Mouse (Mus musculus) limb, embryonic 15.5 days (tissue): Measurements from ENCODE around the gene Csad. TPM values are rescaled to one million over a fixed set of nuclear protein-coding genes. Genes with fewer than 3 reads are reported as not detected.
"Not testable (repeated sequence)": the region's sequence is repeated elsewhere in the genome, so short reads cannot be mapped to it uniquely, and the experiment has no call there.

ENCODE experiments used
- ATAC-seq: fragments of 200-750 bp; cut with Nextera tagmentation; 2 replicates; pipeline ENCODE4 v1.8.0; 2017; ENCODE audit warnings: low read depth, moderate TSS enrichment; ENCODE audit not compliant: insufficient number of reproducible peaks, low FRiP score, low TSS enrichment
- H3K27ac ChIP-seq: fragments of 300-500 bp; sonication (generic); 2 replicates; pipeline ENCODE4 v1.5.1; 2015; ENCODE audit warnings: moderate library complexity, mild to moderate bottlenecking, inconsistent platforms
- H3K27me3 ChIP-seq: fragments of 300-500 bp; sonication (generic); 2 replicates; pipeline ENCODE4 v1.6.1; 2015; ENCODE audit warnings: inconsistent platforms
- H3K36me3 ChIP-seq: fragments of 300-500 bp; sonication (generic); 2 replicates; pipeline ENCODE4 v1.6.1; 2015; ENCODE audit warnings: inconsistent platforms
- H3K4me1 ChIP-seq: fragments of 300-500 bp; sonication (generic); 2 replicates; pipeline ENCODE4 v1.6.1; 2015; ENCODE audit warnings: inconsistent platforms
- H3K4me2 ChIP-seq: fragments of 300-500 bp; sonication (generic); 2 replicates; pipeline ENCODE4 v1.6.1; 2015; ENCODE audit warnings: mild to moderate bottlenecking, inconsistent platforms
- H3K4me3 ChIP-seq: fragments of 300-500 bp; sonication (generic); 2 replicates; pipeline ENCODE4 v1.5.1; 2015; ENCODE audit warnings: mild to moderate bottlenecking, inconsistent platforms
- H3K9ac ChIP-seq: fragments of 300-500 bp; sonication (generic); 2 replicates; pipeline ENCODE4 v1.6.1; 2015; ENCODE audit warnings: inconsistent platforms
- H3K9me3 ChIP-seq: fragments of 300-500 bp; sonication (generic); 2 replicates; pipeline ENCODE4 v1.6.1; 2016; ENCODE audit warnings: inconsistent platforms
- WGBS: fragments of 180-500 bp; shearing (Covaris S2); methylation state at CpG from one replicate; pipeline ENCODE4 v1.1.7; 2015; 5-methylcytosine and 5-hydroxymethylcytosine counted together
- polyA plus RNA-seq: library from polyadenylated mRNA; unstranded; fragments of >200 nt; fragmentation: Nextera tagmentation; extraction: Ambion mirVana; gene quantifications from 2 replicates; pipeline ENCODE4 v1.2.1, GENCODE M21; 2015

The Csad gene
- polyA plus RNA-seq, 1 experiment from 2014 or later = 81.8 TPM

DNA sequence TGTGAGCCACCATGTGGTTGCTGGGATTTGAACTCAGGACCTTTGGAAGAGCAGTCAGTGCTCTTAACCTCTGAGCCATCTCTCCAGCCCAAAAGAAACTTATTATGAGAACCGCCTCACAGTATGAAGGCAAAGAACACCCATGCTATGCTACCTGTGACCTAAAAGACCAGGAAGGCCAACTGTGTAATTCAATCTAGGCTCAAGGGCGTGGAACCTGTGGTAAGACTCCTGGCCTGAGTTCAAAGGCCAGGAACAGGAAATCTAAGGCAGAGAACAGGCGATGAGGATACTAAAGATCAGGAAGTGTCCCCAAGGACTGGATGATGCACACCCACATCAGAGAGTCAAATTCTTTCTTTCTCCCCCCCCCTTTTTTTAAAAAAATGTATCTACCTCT lies 30.9 kb downstream of the Csad start:
- H3K27me3 ChIP-seq = no peaks in the 10 kb centered on the region
- H3K4me2 ChIP-seq = no peak overlapping the region
- H3K36me3 ChIP-seq = peaks cover 35% of the 10 kb centered on the region
- no peaks in the 10 kb centered on the region for H3K9me3 ChIP-seq
- H3K27ac ChIP-seq = no peak overlapping the region
- H3K9ac ChIP-seq = no peak overlapping the region
- peaks cover 6% of the 10 kb centered on the region; the same call in 1 of the 2 replicates for H3K4me1 ChIP-seq
- no peak for ATAC-seq
- no peak overlapping the region for H3K4me3 ChIP-seq
- 91% methylated on average over 3 of the region's 3 CpGs for WGBS

- ATAC-seq = no peak
- Histone ChIP-seq H3K27ac (no peak overlapping the region), H3K4me3 (no peak overlapping the region), H3K36me3 (peaks cover 9% of the 10 kb centered on the region), H3K9ac (no peak overlapping the region), H3K4me2 (no peak overlapping the region), H3K27me3 (no peaks in the 10 kb centered on the region), H3K9me3 (no peaks in the 10 kb centered on the region), H3K4me1 (peaks cover 29% of the 10 kb centered on the region)
- WGBS = 55% methylated on average over 2 of the region's 2 CpGs
Measured at GRCm38 (mm10) chr15:102169064-102169463, 35.5 kb downstream of the Csad start.

- peak; percentile 61; the same call in 1 of the 2 replicates for ATAC-seq
- Histone ChIP-seq H3K27me3 (no peaks in the 10 kb centered on the region), H3K4me3 (no peak overlapping the region), H3K36me3 (peaks cover 9% of the 10 kb centered on the region), H3K27ac (peak overlapping the region; percentile 74), H3K9me3 (no peaks in the 10 kb centered on the region), H3K4me1 (peaks cover 29% of the 10 kb centered on the region), H3K9ac (no peak overlapping the region), H3K4me2 (0 out of 2 replicates have a peak overlapping the region, but pooled peaks have one; percentile 4)
- WGBS = 19% methylated on average over 6 of the region's 6 CpGs
Measured at GRCm38 (mm10) chr15:102167620-102168021, 36.9 kb downstream of the Csad start.

- Histone ChIP-seq H3K36me3 (no peaks in the 10 kb centered on the region), H3K4me2 (no peak overlapping the region), H3K27me3 (no peaks in the 10 kb centered on the region), H3K4me1 (peaks cover 29% of the 10 kb centered on the region), H3K27ac (peak overlapping the region; percentile 27; the same call in 1 of the 2 replicates), H3K4me3 (no peak overlapping the region), H3K9me3 (no peaks in the 10 kb centered on the region), H3K9ac (no peak overlapping the region)
- no peak for ATAC-seq
- 24% methylated on average over 6 of the region's 6 CpGs for WGBS
Measured at GRCm38 (mm10) chr15:102165468-102166100, 38.9 kb downstream of the Csad start.

- Histone ChIP-seq H3K27ac (no peak overlapping the region), H3K27me3 (no peaks in the 10 kb centered on the region), H3K4me2 (no peak overlapping the region), H3K4me3 (no peak overlapping the region), H3K9ac (no peak overlapping the region), H3K4me1 (peaks cover 27% of the 10 kb centered on the region), H3K36me3 (no peaks in the 10 kb centered on the region), H3K9me3 (no peaks in the 10 kb centered on the region)
- no peak for ATAC-seq
- 62% methylated on average over 3 of the region's 3 CpGs for WGBS
Measured at GRCm38 (mm10) chr15:102163900-102164693, 40.4 kb downstream of the Csad start.

DNA sequence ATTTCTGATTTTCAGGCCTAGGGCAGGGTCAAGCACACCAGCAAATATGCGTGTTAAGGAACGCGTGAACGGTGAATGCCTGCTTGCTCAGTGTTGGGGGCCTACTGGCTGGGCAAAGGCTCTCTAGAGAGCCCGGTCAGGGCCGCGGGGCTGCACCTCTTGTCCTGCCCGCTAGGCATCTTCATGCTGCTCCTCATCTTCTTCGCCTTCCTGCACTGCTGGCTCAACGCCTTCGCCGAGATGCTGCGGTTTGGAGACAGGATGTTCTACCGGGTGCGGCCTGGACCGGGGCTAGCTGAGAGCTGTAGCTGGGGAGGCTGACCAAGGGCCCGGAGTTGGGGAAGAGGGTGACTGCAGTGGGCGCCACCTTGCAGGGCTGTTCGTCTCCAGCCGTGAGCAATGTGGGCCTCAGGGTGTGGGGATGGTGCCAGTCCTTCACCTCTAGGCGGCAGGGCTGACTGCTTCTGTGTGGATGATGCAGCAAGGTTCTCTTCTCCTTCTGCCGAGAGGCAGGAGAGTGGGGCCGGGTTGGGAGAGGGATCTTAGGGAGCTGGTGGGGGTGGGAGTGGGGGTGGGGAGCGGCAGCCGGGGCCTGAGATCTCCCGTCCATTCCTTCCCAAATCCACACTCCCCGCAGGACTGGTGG lies 44.0 kb downstream of the Csad start:
- Histone ChIP-seq H3K36me3 (no peaks in the 10 kb centered on the region), H3K27ac (no peak overlapping the region), H3K4me1 (peaks cover 5% of the 10 kb centered on the region; the same call in 1 of the 2 replicates), H3K27me3 (no peaks in the 10 kb centered on the region), H3K9ac (no peak overlapping the region), H3K4me3 (no peak overlapping the region), H3K4me2 (no peak overlapping the region), H3K9me3 (no peaks in the 10 kb centered on the region)
- ATAC-seq = no peak
- WGBS = 60% methylated on average over 26 of the region's 27 CpGs

DNA sequence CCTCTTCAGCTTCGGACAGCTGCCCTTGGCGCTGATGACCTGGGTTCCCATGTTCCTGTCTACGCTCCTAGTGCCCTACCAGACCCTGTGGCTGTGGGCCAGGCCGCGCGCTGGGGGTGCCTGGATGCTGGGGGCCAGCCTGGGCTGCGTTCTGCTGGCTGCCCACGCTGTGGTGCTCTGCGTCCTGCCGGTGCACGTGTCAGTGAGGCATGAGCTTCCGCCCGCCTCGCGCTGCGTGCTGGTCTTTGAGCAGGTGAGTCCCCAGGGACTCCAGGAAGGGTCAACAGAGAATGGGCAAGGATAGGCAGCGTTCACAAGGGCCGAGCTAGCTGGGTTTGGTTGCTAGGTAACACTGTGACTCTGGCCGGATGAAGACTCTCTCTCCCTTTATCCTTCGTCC lies 47.7 kb downstream of the Csad start:
- ATAC-seq = no peak
- Histone ChIP-seq H3K4me3 (no peak overlapping the region), H3K4me2 (no peak overlapping the region), H3K9ac (no peak overlapping the region), H3K9me3 (no peaks in the 10 kb centered on the region), H3K4me1 (no peaks in the 10 kb centered on the region), H3K27me3 (no peaks in the 10 kb centered on the region), H3K36me3 (no peaks in the 10 kb centered on the region), H3K27ac (no peak overlapping the region)
- WGBS = 47% methylated on average over 20 of the region's 20 CpGs

- not testable (repeated sequence) for H3K4me3 ChIP-seq, H3K9me3 ChIP-seq, H3K4me1 ChIP-seq, ATAC-seq, H3K9ac ChIP-seq, H3K36me3 ChIP-seq, H3K4me2 ChIP-seq, H3K27me3 ChIP-seq, H3K27ac ChIP-seq
- WGBS = 86% methylated on average over 6 of the region's 6 CpGs
Measured at GRCm38 (mm10) chr15:102155006-102155405, 49.5 kb downstream of the Csad start.

DNA sequence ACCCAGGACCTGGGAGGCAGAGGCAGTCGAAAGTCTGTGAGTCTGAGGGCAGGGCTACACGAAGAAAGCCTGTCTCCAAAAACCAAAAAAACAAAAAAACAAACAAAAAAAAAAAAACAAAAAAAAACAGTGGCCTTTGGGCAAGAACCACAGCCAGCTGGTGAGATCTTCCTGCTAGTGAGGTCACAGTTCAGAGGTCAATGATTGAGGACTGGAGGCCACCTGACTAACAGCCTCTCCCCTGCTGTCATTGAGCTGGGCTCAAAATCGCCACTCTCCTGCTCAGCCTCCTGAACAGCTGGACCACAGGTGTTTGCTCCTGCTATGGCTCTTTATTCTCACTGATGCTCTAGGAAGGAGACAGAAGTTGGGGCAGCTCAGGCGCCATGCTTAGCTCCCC lies 51.9 kb downstream of the Csad start:
- Histone ChIP-seq H3K27ac (no peak overlapping the region), H3K36me3 (no peaks in the 10 kb centered on the region), H3K9me3 (no peaks in the 10 kb centered on the region), H3K4me3 (no peak overlapping the region), H3K4me1 (peaks cover 15% of the 10 kb centered on the region), H3K4me2 (no peak overlapping the region), H3K27me3 (no peaks in the 10 kb centered on the region), H3K9ac (no peak overlapping the region)
- no peak for ATAC-seq
- WGBS = 41% methylated on average over 4 of the region's 4 CpGs

DNA sequence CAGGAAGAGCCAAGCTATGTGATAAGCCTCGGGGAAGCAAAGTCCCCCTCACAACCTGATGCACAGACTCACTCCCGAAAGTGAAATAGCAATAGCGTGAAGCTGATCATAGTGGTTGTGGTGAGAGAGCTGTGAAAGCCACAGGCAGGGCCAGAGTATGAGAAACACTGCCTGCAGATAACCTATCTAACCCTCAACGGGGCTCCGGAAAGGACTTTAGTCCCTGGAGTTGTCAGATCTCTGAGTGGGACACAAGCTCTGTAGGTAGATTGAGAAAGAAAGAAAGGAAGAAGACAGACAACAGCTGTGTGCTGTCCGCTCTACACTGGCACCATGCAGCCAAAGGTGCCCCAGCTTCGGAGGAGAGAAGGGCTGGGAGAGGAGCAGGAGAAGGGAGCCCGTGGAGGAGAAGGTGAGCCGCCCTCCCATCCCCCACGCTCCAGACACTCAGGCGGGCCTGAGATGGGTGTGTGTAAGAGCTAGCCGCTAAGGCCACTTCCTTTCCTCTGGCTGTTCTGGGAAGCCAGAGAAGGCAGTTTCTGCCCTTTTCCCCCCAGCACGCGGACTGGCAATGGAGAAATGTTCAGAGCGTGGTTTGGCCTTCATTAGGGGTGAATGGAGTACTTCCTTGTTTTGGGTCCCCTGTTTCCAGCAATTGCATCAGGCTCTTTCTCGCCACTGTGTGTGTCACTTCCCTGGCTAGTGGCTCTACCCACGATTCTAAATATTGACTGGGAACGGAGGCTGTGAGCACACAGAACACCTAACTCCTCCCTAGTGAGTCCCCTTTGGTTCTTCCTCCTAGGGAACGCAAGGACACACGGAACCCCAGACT lies 54.0 kb downstream of the Csad start, which contains the start of gene Soat2:
Soat2 (plus strand) TSS at position 226 of the 835 bp plus-strand sequence.
- 48% methylated on average over 20 of the region's 20 CpGs for WGBS
- Histone ChIP-seq H3K4me1 (peaks cover 18% of the 10 kb centered on the region), H3K4me2 (no peak within 1 kb of the TSS), H3K36me3 (no peaks in the 10 kb centered on the region), H3K9me3 (no peaks in the 10 kb centered on the region), H3K27me3 (peaks cover 7% of the 10 kb centered on the region), H3K9ac (no peak within 1 kb of the TSS), H3K4me3 (no peak within 1 kb of the TSS), H3K27ac (no peak within 1 kb of the TSS)
- no peak for ATAC-seq

GRCm38 (mm10) chr15:102149561-102149960 lies 55.0 kb downstream of the Csad start:
- H3K9ac ChIP-seq = no peak overlapping the region
- H3K27ac ChIP-seq = no peak overlapping the region
- H3K4me1 ChIP-seq = peaks cover 23% of the 10 kb centered on the region
- no peak overlapping the region for H3K4me2 ChIP-seq
- H3K9me3 ChIP-seq = no peaks in the 10 kb centered on the region
- no peaks in the 10 kb centered on the region for H3K36me3 ChIP-seq
- no peak for ATAC-seq
- no peak overlapping the region for H3K4me3 ChIP-seq
- H3K27me3 ChIP-seq = peaks cover 16% of the 10 kb centered on the region
- 79% methylated on average over 4 of the region's 4 CpGs for WGBS
